Mouse (Mus musculus): ENCODE results near the gene Ifit2.

Gene Ifit2

GRCm38 (mm10) chr19:34550534-34551223 is at the start of gene Ifit2:
TSS of gene Ifit2 (plus strand) at chr19:34550694.
- WGBS, result under 1% methylated on average over 22 of the region's 22 CpGs

- 53% methylated on average over 4 of the region's 4 CpGs for WGBS
Observed at GRCm38 (mm10) chr19:34500763-34501162, 49.7 kb upstream of the Ifit2 start.

- WGBS, result 86% methylated on average over 12 of the region's 12 CpGs
Observed at GRCm38 (mm10) chr19:34505161-34505721, 45.3 kb upstream of the Ifit2 start.

- 86% methylated on average over 5 of the region's 5 CpGs for WGBS
Observed at GRCm38 (mm10) chr19:34510717-34511116, 39.8 kb upstream of the Ifit2 start.

GRCm38 (mm10) chr19:34511528-34511927 is 39.0 kb upstream of the Ifit2 start:
- WGBS, result 82% methylated on average over 8 of the region's 8 CpGs

- 69% methylated on average over 3 of the region's 3 CpGs for WGBS
Observed at GRCm38 (mm10) chr19:34515681-34516080, 34.8 kb upstream of the Ifit2 start.

- WGBS, result 93% methylated on average over 2 of the region's 2 CpGs
Observed at GRCm38 (mm10) chr19:34516346-34516745, 34.1 kb upstream of the Ifit2 start.

GRCm38 (mm10) chr19:34517197-34517596 is 33.3 kb upstream of the Ifit2 start:
- 91% methylated on average over 3 of the region's 3 CpGs for WGBS

GRCm38 (mm10) chr19:34517812-34518594 is 32.5 kb upstream of the Ifit2 start:
- 92% methylated on average over 13 of the region's 13 CpGs for WGBS

- 68% methylated on average over 3 of the region's 3 CpGs for WGBS
Observed at GRCm38 (mm10) chr19:34518786-34519185, 31.7 kb upstream of the Ifit2 start.

GRCm38 (mm10) chr19:34519646-34520045 is 30.8 kb upstream of the Ifit2 start:
- 86% methylated on average over 3 of the region's 3 CpGs for WGBS

- 79% methylated on average over 4 of the region's 4 CpGs for WGBS
Observed at GRCm38 (mm10) chr19:34520051-34520450, 30.4 kb upstream of the Ifit2 start.

GRCm38 (mm10) chr19:34521361-34521760 is 29.1 kb upstream of the Ifit2 start:
- WGBS, result 57% methylated on average over 2 of the region's 2 CpGs

GRCm38 (mm10) chr19:34521978-34522377 is 28.5 kb upstream of the Ifit2 start:
- WGBS, result 94% methylated on average over 1 of the region's 1 CpGs

GRCm38 (mm10) chr19:34523106-34523725 is 27.3 kb upstream of the Ifit2 start:
- 82% methylated on average over 12 of the region's 12 CpGs for WGBS

- WGBS, result 67% methylated on average over 9 of the region's 9 CpGs
Observed at GRCm38 (mm10) chr19:34524646-34525045, 25.8 kb upstream of the Ifit2 start.

- WGBS, result 9% methylated on average over 11 of the region's 11 CpGs
Observed at GRCm38 (mm10) chr19:34526321-34526923, 24.1 kb upstream of the Ifit2 start.

GRCm38 (mm10) chr19:34526941-34527682 is 23.4 kb upstream of the Ifit2 start, which contains the start of gene Lipa:
TSS of gene Lipa (minus strand) at chr19:34527474.
- WGBS, result under 1% methylated on average over 29 of the region's 29 CpGs

- WGBS, result 97% methylated on average over 4 of the region's 4 CpGs
Observed at GRCm38 (mm10) chr19:34532061-34532751, 18.3 kb upstream of the Ifit2 start.

GRCm38 (mm10) chr19:34539422-34539821 is 11.1 kb upstream of the Ifit2 start:
- 77% methylated on average over 1 of the region's 1 CpGs for WGBS
